Comparison of ENCODE assay signal across 1 mouse cellular context in the genomic region with DNA sequence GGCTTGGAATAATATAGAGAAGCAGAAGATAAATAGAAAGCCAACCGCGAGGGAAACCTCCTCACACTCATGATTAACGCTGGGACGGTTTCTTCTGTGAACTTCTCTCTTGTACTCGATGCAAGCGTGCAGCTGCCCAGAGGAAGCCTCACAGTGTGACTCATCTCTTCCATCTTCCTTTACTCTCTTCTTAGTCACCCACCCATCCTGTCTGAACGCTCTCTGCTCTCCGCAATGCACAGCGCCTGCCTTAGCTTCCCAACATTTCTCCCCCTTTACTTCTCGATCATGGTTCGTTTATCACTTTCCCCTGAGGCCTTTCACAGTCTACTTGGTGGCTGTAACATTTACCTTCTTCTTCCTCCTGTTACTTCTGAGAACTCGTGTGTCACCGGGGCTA.
TF ChIP-seq lines count a peak whose summit lies in the region.

No protein-coding gene starts in this region.

TF ChIP-seq in MEL, 35 proteins besides CTCF, POLR2A, EP300 and RAD21 (continued from another document):
- TF ChIP-seq KAT2A (conservative IDR thresholded peaks at IDR 0.05; ENCODE audit: low read depth, low read length) (no peak), MAX (IDR thresholded peaks at IDR 0.05; ENCODE audit: low read length) (peak; percentile 34; the same call in 1 of the 2 replicates), MXI1 (IDR thresholded peaks at IDR 0.05; ENCODE audit: low read depth, low read length) (no peak), ELF1 (IDR thresholded peaks at IDR 0.05; ENCODE audit: low read depth, low read length) (no peak), SIN3A (IDR thresholded peaks at IDR 0.05; ENCODE audit: low read length) (0 out of 2 replicates have a peak, but pooled peaks have one; percentile 28), ZNF384 (IDR thresholded peaks at IDR 0.05; ENCODE audit: low read depth, low read length) (no peak), ZKSCAN1 (IDR thresholded peaks at IDR 0.05; ENCODE audit: low read depth, low read length) (no peak), HCFC1 (IDR thresholded peaks at IDR 0.05; ENCODE audit: low read depth, low read length) (no peak), TCF12 (IDR thresholded peaks at IDR 0.05; ENCODE audit: low read depth, low read length) (no peak), BHLHE40 (IDR thresholded peaks at IDR 0.05; ENCODE audit: borderline replicate concordance, low read depth, low read length) (no peak), MEF2A (IDR thresholded peaks at IDR 0.05; ENCODE audit: extremely low read depth, insufficient replicate concordance, low read depth, low read length, poor library complexity, severe bottlenecking) (no peak), JUND (IDR thresholded peaks at IDR 0.05; ENCODE audit: low read depth, low read length) (0 out of 2 replicates have a peak, but pooled peaks have one; percentile 85), NRF1 (IDR thresholded peaks at IDR 0.05; ENCODE audit: insufficient read depth, low read depth, low read length, poor library complexity, severe bottlenecking) (no peak), CHD2 (IDR thresholded peaks at IDR 0.05; ENCODE audit: low read length) (no peak), MAZ (IDR thresholded peaks at IDR 0.05; ENCODE audit: low read depth, low read length) (no peak), POLR2AphosphoS5 (IDR thresholded peaks at IDR 0.05; ENCODE audit: borderline replicate concordance, low read depth, low read length) (no peak), USF1 (IDR thresholded peaks at IDR 0.05; ENCODE audit: low read depth, low read length) (no peak), USF2 (IDR thresholded peaks at IDR 0.05; ENCODE audit: borderline replicate concordance in 1 of 2, insufficient read depth in 1 of 2, low read depth in 1 of 2, low read length in 2 of 2) (no peak), GABPA (IDR thresholded peaks at IDR 0.05; ENCODE audit: low read depth, low read length) (no peak), E2F4 (IDR thresholded peaks at IDR 0.05; ENCODE audit: borderline replicate concordance, low read depth, low read length) (no peak), TBP (IDR thresholded peaks at IDR 0.05; ENCODE audit: low read depth, low read length) (peak; percentile 71), MYB (IDR thresholded peaks at IDR 0.05; ENCODE audit: low read depth, low read length) (no peak), ZMIZ1 (IDR thresholded peaks at IDR 0.05; ENCODE audit: low read depth, low read length) (no peak), POLR2AphosphoS2 (IDR thresholded peaks at IDR 0.05; ENCODE audit: low read length) (no peak), MAFK (IDR thresholded peaks at IDR 0.05; ENCODE audit: borderline replicate concordance, low read depth, low read length) (no peak)
